Mouse (Mus musculus) kidney, postnatal 0 days (tissue): ENCODE data around the gene Lcn10. TPM values are rescaled to one million over a fixed set of nuclear protein-coding genes. Genes with fewer than 3 reads are reported as not detected.
A peak's percentile ranks its signal among the peaks of the same experiment; 100 is the strongest.
"Not testable (repeated sequence)": the region's sequence is repeated elsewhere in the genome, so short reads cannot be mapped to it uniquely, and the experiment has no call there.

Source experiments
- ATAC-seq: fragments of 200-750 bp; cut with Nextera tagmentation; replicated peaks from 2 replicates; pipeline ENCODE4 v1.8.0; 2017; ENCODE audit warnings: low read depth, moderate number of reproducible peaks, moderate TSS enrichment, moderate library complexity; ENCODE audit not compliant: low FRiP score
- DNase-seq: peaks from one replicate; pipeline ENCODE4 v3.0.0-alpha.2; 2016; ENCODE audit warnings: low spot score
- H3K27ac ChIP-seq: fragments of 300-500 bp; sonication (generic); 2 replicates; pipeline ENCODE4 v1.5.1; 2014; ENCODE audit warnings: mild to moderate bottlenecking
- H3K27me3 ChIP-seq: fragments of 300-500 bp; sonication (generic); 2 replicates; pipeline ENCODE4 v1.6.1; 2014; ENCODE audit warnings: low read length, mixed read lengths; ENCODE audit not compliant: insufficient read depth
- H3K36me3 ChIP-seq: fragments of 300-500 bp; sonication (generic); 2 replicates; pipeline ENCODE4 v1.6.1; 2014; ENCODE audit warnings: low read length, mixed read lengths; ENCODE audit not compliant: insufficient read depth
- H3K4me1 ChIP-seq: fragments of 300-500 bp; sonication (generic); replicated peaks from 2 replicates; pipeline ENCODE4 v1.6.1; 2014; ENCODE audit warnings: antibody characterized with exemption, low read length, mixed read lengths; ENCODE audit not compliant: insufficient read depth
- H3K4me2 ChIP-seq: fragments of 300-500 bp; sonication (generic); 2 replicates; pipeline ENCODE4 v1.6.1; 2014; ENCODE audit warnings: mild to moderate bottlenecking, low read length, moderate library complexity, mixed read lengths
- H3K4me3 ChIP-seq: fragments of 300-500 bp; sonication (generic); replicated peaks from 2 replicates; pipeline ENCODE4 v1.5.1; 2014; ENCODE audit warnings: low read depth, low read length
- H3K9ac ChIP-seq: fragments of 300-500 bp; sonication (generic); 2 replicates; pipeline ENCODE4 v1.6.1; 2014; ENCODE audit warnings: low read depth, low read length
- H3K9me3 ChIP-seq: fragments of 300-500 bp; sonication (generic); replicated peaks from 2 replicates; pipeline ENCODE4 v1.6.1; 2016; ENCODE audit warnings: low read length, inconsistent platforms, mixed read lengths
- CTCF ChIP-seq: IDR thresholded peaks from 2 replicates; pipeline ENCODE4 v1.5.1; 2016; ENCODE audit warnings: antibody characterized with exemption, low read depth, mild to moderate bottlenecking, moderate library complexity
- WGBS: fragments of 180-500 bp; shearing (Covaris S2); extraction: QIAGEN DNeasy Blood & Tissue Kit; methylation state at CpG from one replicate; pipeline ENCODE4 v1.1.7; 2014; 5-methylcytosine and 5-hydroxymethylcytosine counted together
- polyA plus RNA-seq: library from polyadenylated mRNA; unstranded; fragments of >200 nt; fragmentation: Nextera tagmentation; extraction: Ambion mirVana; gene quantifications from 2 replicates; pipeline ENCODE4 v1.2.1, GENCODE M21; 2015

Gene Lcn10
- polyA plus RNA-seq, 1 experiment from 2014 or later = not detected

DNA sequence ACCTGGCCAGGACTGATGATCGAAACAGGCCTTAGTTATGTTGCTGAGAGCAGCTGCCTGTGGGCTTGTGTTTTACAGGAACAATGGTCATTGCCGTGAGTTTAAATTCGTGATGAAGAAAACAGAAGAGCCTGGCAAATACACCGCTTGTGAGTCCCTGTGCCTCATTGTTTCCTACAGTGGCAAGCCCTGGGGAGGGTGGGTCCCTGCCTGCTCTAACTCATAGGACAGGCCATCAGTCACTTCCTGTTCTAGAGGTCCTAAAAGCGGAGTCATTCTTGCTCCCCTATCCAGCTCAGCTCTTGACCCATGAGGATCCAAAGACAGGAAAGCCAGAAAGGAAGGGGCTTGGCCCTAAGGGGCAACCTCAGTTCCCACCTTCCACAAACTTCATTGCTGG is 18.5 kb downstream of the Lcn10 start:
- DNase-seq = no peak

DNA sequence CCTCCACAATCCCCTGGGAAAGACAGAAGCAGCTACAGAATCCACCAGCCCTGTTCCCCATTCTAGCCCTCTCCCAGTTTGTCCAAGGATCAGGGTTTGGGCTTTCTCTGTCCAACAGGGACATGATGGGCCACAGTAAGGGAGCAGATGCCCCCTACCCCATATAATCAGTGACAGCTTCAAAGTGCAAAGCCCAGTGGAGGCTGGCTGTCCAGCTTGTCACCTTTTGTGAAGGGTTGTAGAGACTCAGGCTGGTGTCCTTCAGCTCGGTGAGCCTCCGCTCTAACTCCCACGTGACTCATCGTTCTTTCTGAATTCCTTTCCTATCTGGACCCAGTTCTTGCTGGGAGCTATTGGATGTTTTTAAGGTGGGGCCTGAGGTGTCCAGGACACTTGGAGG is 21.2 kb downstream of the Lcn10 start:
- 0 out of 2 replicates have a peak, but pooled peaks cover 7% of the 10 kb centered on the region for H3K4me1 ChIP-seq
- ATAC-seq (no peak), DNase-seq (no peak)
- H3K36me3 ChIP-seq = no peaks in the 10 kb centered on the region
- H3K9ac ChIP-seq = no peak overlapping the region
- no peak for TF ChIP-seq CTCF
- no peaks in the 10 kb centered on the region for H3K27me3 ChIP-seq
- H3K27ac ChIP-seq = no peak overlapping the region
- H3K9me3 ChIP-seq = no peaks in the 10 kb centered on the region
- WGBS = 67% methylated on average over 4 of the region's 4 CpGs
- H3K4me2 ChIP-seq = no peak overlapping the region
- H3K4me3 ChIP-seq = no peak overlapping the region

More for the DNA sequence above, 18.5 kb downstream of the Lcn10 start:
- Histone ChIP-seq H3K9ac (no peak overlapping the region), H3K4me2 (no peak overlapping the region), H3K27ac (no peak overlapping the region), H3K27me3 (no peaks in the 10 kb centered on the region), H3K36me3 (no peaks in the 10 kb centered on the region), H3K4me3 (no peak overlapping the region), H3K9me3 (no peaks in the 10 kb centered on the region), H3K4me1 (no peaks in the 10 kb centered on the region; the same call in 1 of the 2 replicates)
- ATAC-seq = no peak
- WGBS = 84% methylated on average over 5 of the region's 5 CpGs
- TF ChIP-seq CTCF = no peak

DNA sequence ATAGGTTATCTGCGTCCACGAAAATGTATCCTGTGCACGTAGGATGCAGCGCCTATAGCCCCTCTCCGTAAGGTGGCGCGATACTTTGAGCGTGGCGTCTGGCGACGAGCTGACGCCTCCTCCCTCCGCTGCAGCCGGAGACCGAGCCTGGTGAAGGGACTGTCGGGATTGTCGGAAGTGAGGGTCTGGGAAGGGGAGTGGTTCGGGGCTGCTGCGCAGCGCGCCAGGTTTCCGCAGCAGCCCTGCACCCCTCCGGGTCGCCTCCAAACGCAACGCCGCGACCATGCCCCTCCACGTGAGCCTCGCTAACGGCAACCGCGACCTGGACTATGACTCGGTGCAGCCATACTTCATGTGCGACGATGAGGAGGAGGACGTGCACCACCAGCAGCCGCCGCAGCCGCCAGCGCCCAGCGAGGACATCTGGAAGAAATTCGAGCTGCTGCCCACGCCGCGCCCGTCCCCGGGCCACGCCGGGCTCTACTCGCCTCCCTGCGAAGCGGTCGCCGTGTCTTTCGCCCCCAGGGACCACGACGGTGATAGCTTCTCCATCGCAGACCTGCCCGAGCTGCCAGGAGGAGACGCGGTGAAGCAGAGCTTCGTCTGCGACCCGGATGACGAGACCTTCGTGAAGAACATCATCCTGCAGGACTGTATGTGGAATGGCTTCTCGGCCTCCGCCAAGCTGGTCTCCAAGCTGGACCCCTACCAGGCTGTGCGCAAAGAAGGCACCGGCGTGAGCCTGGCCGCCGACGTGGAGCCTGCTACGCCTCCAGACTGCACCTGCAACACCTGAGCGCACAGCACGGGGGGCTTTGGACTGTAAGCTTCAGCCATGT is 24.3 kb downstream of the Lcn10 start, which contains the start of gene Bmyc:
Gene Bmyc, plus strand, starts transcription at position 97 of the 839 bp plus-strand sequence.
- Histone ChIP-seq H3K27ac (peak within 1 kb of the TSS; percentile 72; the same call in 1 of the 2 replicates), H3K4me2 (peak within 1 kb of the TSS; percentile 97), H3K36me3 (no peaks in the 10 kb centered on the region), H3K9ac (peak within 1 kb of the TSS; percentile 71), H3K4me3 (peak within 1 kb of the TSS; percentile 66), H3K9me3 (no peaks in the 10 kb centered on the region), H3K27me3 (no peaks in the 10 kb centered on the region), H3K4me1 (0 out of 2 replicates have a peak, but pooled peaks cover 7% of the 10 kb centered on the region)
- peak; percentile 75 for ATAC-seq
- under 1% methylated on average over 77 of the region's 78 CpGs for WGBS
- TF ChIP-seq CTCF = peak; percentile 73
- peak; percentile 90 for DNase-seq

GRCm38 (mm10) chr2:25708121-25708520 is 25.6 kb downstream of the Lcn10 start:
- H3K27me3 ChIP-seq = no peaks in the 10 kb centered on the region
- 0 out of 2 replicates have a peak overlapping the region, but pooled peaks have one; percentile 25 for H3K4me2 ChIP-seq
- no peaks in the 10 kb centered on the region for H3K36me3 ChIP-seq
- no peak overlapping the region for H3K4me3 ChIP-seq
- TF ChIP-seq CTCF = peak; percentile 50; the same call in 1 of the 2 replicates
- WGBS = 55% methylated on average over 2 of the region's 2 CpGs
- no peaks in the 10 kb centered on the region for H3K9me3 ChIP-seq
- DNase-seq (peak; percentile 78), ATAC-seq (no peak)
- H3K27ac ChIP-seq = no peak overlapping the region
- no peak overlapping the region for H3K9ac ChIP-seq
- H3K4me1 ChIP-seq = 0 out of 2 replicates have a peak, but pooled peaks cover 7% of the 10 kb centered on the region

- DNase-seq, H3K4me3 ChIP-seq, ATAC-seq, H3K27me3 ChIP-seq, H3K27ac ChIP-seq, H3K36me3 ChIP-seq, H3K4me2 ChIP-seq, H3K9ac ChIP-seq, H3K4me1 ChIP-seq, H3K9me3 ChIP-seq: not testable (repeated sequence)
- WGBS = 71% methylated on average over 1 of the region's 1 CpGs
These were observed 26.5 kb downstream of the Lcn10 start for GRCm38 (mm10) chr2:25709056-25709455.

DNA sequence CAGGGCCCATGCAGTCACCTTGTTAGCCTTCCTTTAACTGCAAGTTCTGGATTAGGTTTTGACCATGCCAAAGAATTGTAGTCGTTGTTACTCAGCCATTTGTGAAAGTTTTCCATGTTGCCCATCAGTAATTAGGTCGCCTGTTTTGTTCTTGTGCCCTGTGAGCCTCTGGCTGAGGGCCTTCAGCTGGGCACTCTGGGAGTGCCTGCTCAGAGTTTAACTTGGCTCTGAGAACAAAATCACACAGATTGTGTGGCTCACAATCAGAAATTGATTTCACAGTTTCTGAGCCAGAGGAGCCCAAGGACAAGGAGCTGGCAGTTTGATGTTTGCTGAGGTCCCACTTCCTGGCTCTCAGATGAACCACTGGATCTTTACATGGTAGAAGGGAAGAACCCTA is 27.3 kb downstream of the Lcn10 start:
- H3K9ac ChIP-seq, H3K27ac ChIP-seq, H3K4me3 ChIP-seq, H3K4me1 ChIP-seq, H3K27me3 ChIP-seq, ATAC-seq, DNase-seq, H3K36me3 ChIP-seq, H3K4me2 ChIP-seq, H3K9me3 ChIP-seq: not testable (repeated sequence)
- WGBS = 58% methylated on average over 2 of the region's 2 CpGs

GRCm38 (mm10) chr2:25711641-25712040 is 29.1 kb downstream of the Lcn10 start:
- not testable (repeated sequence) for H3K4me2 ChIP-seq, H3K27me3 ChIP-seq, H3K27ac ChIP-seq, H3K36me3 ChIP-seq, H3K9ac ChIP-seq, H3K4me1 ChIP-seq, H3K4me3 ChIP-seq, ATAC-seq, H3K9me3 ChIP-seq
- WGBS = 15% methylated on average over 3 of the region's 3 CpGs
- peak; percentile 7 for DNase-seq
